Mouse (Mus musculus): Measurements from ENCODE around the gene Tnp2. TPM values are rescaled to one million over a fixed set of nuclear protein-coding genes. Genes with fewer than 3 reads are reported as not detected.

Tnp2 gene
- polyA plus RNA-seq, 1 experiment = 28,975 TPM

DNA sequence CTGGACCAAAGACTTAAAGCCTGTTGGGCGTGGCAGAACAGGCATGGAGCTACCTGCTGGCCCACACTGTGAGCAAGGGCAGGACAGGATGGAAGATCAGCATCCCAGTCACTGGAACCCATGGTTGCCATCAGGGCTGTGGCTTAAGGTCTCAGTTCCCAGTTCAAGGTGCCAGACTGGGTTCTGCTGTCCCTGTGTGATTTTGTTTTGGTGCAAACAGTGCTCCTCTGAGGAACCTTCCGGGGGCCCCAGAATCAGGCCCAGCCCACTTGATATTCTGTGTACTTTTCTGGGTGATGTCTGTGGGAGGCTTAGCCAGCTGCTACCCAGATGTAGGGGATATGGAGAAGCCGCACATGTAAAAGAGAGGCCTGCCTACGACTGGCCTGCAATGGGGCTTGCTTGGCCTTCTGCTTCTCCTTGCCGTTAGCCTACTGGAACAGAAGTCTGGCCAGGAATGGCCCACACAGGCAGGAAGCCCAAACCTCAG lies 7.8 kb downstream of the Tnp2 start:
- no peak for TF ChIP-seq POLR2A (IDR thresholded peaks at IDR 0.05; ENCODE audit: control insufficient read depth, low read depth, low read length)
- TF ChIP-seq CTCF (IDR thresholded peaks at IDR 0.05; ENCODE audit: control insufficient read depth, insufficient read depth, insufficient replicate concordance, low read depth, low read length) = no peak
- Histone ChIP-seq H3K27ac (ENCODE audit: control insufficient read depth, insufficient read depth, low read depth, low read length) (no peak overlapping the region), H3K27me3 (ENCODE audit: control insufficient read depth, insufficient read depth, low read length) (no peaks in the 10 kb centered on the region), H3K4me3 (ENCODE audit: control insufficient read depth, low read depth, low read length) (no peak overlapping the region; the same call in 1 of the 2 replicates), H3K4me1 (ENCODE audit: control insufficient read depth, insufficient read depth, low read length) (peaks cover 2% of the 10 kb centered on the region), H3K36me3 (ENCODE audit: control insufficient read depth, insufficient read depth, low read length) (no peaks in the 10 kb centered on the region)

DNA sequence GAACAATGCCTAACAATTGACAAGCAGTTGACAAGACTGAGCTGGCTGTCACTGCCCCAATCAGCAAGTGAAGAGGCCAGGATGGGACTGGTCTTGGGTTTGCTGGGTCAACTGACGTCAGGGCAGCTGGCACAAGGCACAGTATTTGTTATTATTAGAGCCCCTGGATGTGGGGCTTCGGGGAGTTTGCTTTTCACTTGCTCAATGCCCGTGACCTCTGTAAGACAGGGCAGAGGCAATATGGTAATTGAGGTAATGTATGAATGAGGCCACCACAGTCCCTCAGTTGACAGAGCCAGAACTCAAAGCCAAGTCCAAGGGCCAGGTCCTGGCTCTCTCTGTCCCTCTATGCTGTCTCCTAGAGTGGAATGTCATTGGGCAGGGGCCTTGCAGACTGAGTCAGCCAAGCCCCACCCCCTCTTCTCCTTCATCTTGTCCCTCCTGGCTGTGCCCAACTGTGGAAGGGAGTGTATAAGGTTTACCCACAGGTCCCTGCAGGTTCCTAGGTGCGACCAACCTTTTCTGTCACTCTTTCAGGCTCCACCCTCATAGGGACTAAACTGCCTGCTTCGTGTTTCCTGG lies 10.8 kb downstream of the Tnp2 start:
- no peaks in the 10 kb centered on the region for H3K36me3 ChIP-seq (ENCODE audit: control insufficient read depth, insufficient read depth, low read length)
- TF ChIP-seq CTCF (IDR thresholded peaks at IDR 0.05; ENCODE audit: control insufficient read depth, insufficient read depth, insufficient replicate concordance, low read depth, low read length) (no peak), POLR2A (IDR thresholded peaks at IDR 0.05; ENCODE audit: control insufficient read depth, low read depth, low read length) (no peak)
- no peak overlapping the region for H3K27ac ChIP-seq (ENCODE audit: control insufficient read depth, insufficient read depth, low read depth, low read length)
- no peaks in the 10 kb centered on the region for H3K4me1 ChIP-seq (ENCODE audit: control insufficient read depth, insufficient read depth, low read length)
- H3K27me3 ChIP-seq (ENCODE audit: control insufficient read depth, insufficient read depth, low read length) = no peaks in the 10 kb centered on the region
- no peak overlapping the region for H3K4me3 ChIP-seq (ENCODE audit: control insufficient read depth, low read depth, low read length)

- no peak overlapping the region for H3K27ac ChIP-seq (ENCODE audit: control insufficient read depth, insufficient read depth, low read depth, low read length)
- H3K4me1 ChIP-seq (ENCODE audit: control insufficient read depth, insufficient read depth, low read length) = no peaks in the 10 kb centered on the region
- H3K36me3 ChIP-seq (ENCODE audit: control insufficient read depth, insufficient read depth, low read length) = no peaks in the 10 kb centered on the region
- TF ChIP-seq POLR2A (IDR thresholded peaks at IDR 0.05; ENCODE audit: control insufficient read depth, low read depth, low read length) (no peak), CTCF (IDR thresholded peaks at IDR 0.05; ENCODE audit: control insufficient read depth, insufficient read depth, insufficient replicate concordance, low read depth, low read length) (no peak)
- H3K4me3 ChIP-seq (ENCODE audit: control insufficient read depth, low read depth, low read length) = no peak overlapping the region
- H3K27me3 ChIP-seq (ENCODE audit: control insufficient read depth, insufficient read depth, low read length) = no peaks in the 10 kb centered on the region
Measured at GRCm38 (mm10) chr16:10776322-10776721, 12.1 kb downstream of the Tnp2 start.

GRCm38 (mm10) chr16:10774726-10775125 lies 13.7 kb downstream of the Tnp2 start:
- Histone ChIP-seq H3K27me3 (ENCODE audit: control insufficient read depth, insufficient read depth, low read length) (no peaks in the 10 kb centered on the region), H3K27ac (ENCODE audit: control insufficient read depth, insufficient read depth, low read depth, low read length) (no peak overlapping the region), H3K4me3 (ENCODE audit: control insufficient read depth, low read depth, low read length) (no peak overlapping the region), H3K4me1 (ENCODE audit: control insufficient read depth, insufficient read depth, low read length) (no peaks in the 10 kb centered on the region), H3K36me3 (ENCODE audit: control insufficient read depth, insufficient read depth, low read length) (no peaks in the 10 kb centered on the region)
- TF ChIP-seq CTCF (IDR thresholded peaks at IDR 0.05; ENCODE audit: control insufficient read depth, insufficient read depth, insufficient replicate concordance, low read depth, low read length) (no peak), POLR2A (IDR thresholded peaks at IDR 0.05; ENCODE audit: control insufficient read depth, low read depth, low read length) (no peak)

DNA sequence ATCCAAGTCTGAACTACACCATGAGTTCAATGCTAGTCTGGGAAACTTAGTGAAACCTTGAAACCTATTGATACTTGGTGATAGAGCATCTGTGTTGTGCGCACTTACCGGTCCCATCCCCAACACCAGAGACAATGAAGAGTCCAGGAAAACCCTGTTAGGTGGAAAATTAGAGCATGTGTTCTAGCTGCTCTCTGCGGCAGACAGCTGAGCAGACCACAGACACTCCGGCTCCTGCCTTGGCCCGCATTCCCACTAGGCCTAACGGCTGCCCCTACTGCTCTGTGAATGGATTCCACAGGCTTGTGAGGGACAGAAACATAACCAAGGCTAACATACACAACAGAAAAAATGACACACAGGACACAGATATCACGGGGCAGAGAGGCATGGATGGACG lies 14.9 kb downstream of the Tnp2 start:
- Histone ChIP-seq H3K4me3 (ENCODE audit: control insufficient read depth, low read depth, low read length) (no peak overlapping the region), H3K4me1 (ENCODE audit: control insufficient read depth, insufficient read depth, low read length) (no peaks in the 10 kb centered on the region)
- TF ChIP-seq POLR2A (IDR thresholded peaks at IDR 0.05; ENCODE audit: control insufficient read depth, low read depth, low read length) = no peak
- no peak for TF ChIP-seq CTCF (IDR thresholded peaks at IDR 0.05; ENCODE audit: control insufficient read depth, insufficient read depth, insufficient replicate concordance, low read depth, low read length)

GRCm38 (mm10) chr16:10771769-10772510 lies 16.5 kb downstream of the Tnp2 start:
- Histone ChIP-seq H3K27ac (ENCODE audit: control insufficient read depth, insufficient read depth, low read depth, low read length) (no peak overlapping the region), H3K4me3 (ENCODE audit: control insufficient read depth, low read depth, low read length) (no peak overlapping the region), H3K27me3 (ENCODE audit: control insufficient read depth, insufficient read depth, low read length) (no peaks in the 10 kb centered on the region), H3K36me3 (ENCODE audit: control insufficient read depth, insufficient read depth, low read length) (no peaks in the 10 kb centered on the region), H3K4me1 (ENCODE audit: control insufficient read depth, insufficient read depth, low read length) (no peaks in the 10 kb centered on the region)
- TF ChIP-seq CTCF (IDR thresholded peaks at IDR 0.05; ENCODE audit: control insufficient read depth, insufficient read depth, insufficient replicate concordance, low read depth, low read length) = no peak
- TF ChIP-seq POLR2A (IDR thresholded peaks at IDR 0.05; ENCODE audit: control insufficient read depth, low read depth, low read length) = no peak

More for the DNA sequence above, 14.9 kb downstream of the Tnp2 start:
- Histone ChIP-seq H3K36me3 (ENCODE audit: control insufficient read depth, insufficient read depth, low read length) (no peaks in the 10 kb centered on the region), H3K27me3 (ENCODE audit: control insufficient read depth, insufficient read depth, low read length) (no peaks in the 10 kb centered on the region), H3K27ac (ENCODE audit: control insufficient read depth, insufficient read depth, low read depth, low read length) (no peak overlapping the region)

- no peaks in the 10 kb centered on the region for H3K27me3 ChIP-seq (ENCODE audit: control insufficient read depth, insufficient read depth, low read length)
- no peak overlapping the region for H3K27ac ChIP-seq (ENCODE audit: control insufficient read depth, insufficient read depth, low read depth, low read length)
- H3K36me3 ChIP-seq (ENCODE audit: control insufficient read depth, insufficient read depth, low read length) = no peaks in the 10 kb centered on the region
- H3K4me1 ChIP-seq (ENCODE audit: control insufficient read depth, insufficient read depth, low read length) = no peaks in the 10 kb centered on the region
- H3K4me3 ChIP-seq (ENCODE audit: control insufficient read depth, low read depth, low read length) = no peak overlapping the region
- no peak for TF ChIP-seq CTCF (IDR thresholded peaks at IDR 0.05; ENCODE audit: control insufficient read depth, insufficient read depth, insufficient replicate concordance, low read depth, low read length)
- TF ChIP-seq POLR2A (IDR thresholded peaks at IDR 0.05; ENCODE audit: control insufficient read depth, low read depth, low read length) = no peak
Measured at GRCm38 (mm10) chr16:10770531-10771325, 17.7 kb downstream of the Tnp2 start.
